Mouse (Mus musculus) liver, postnatal 0 days (tissue): ENCODE data around the gene Postn.

Experiments used
- CTCF ChIP-seq: sonication (generic); IDR thresholded peaks from 2 replicates; pipeline ENCODE4 v1.5.1; 2016; ENCODE audit warnings: antibody characterized with exemption, low read depth
- EP300 ChIP-seq: IDR thresholded peaks from 2 replicates; pipeline ENCODE4 v1.6.1; 2016; ENCODE audit warnings: antibody characterized with exemption, low read depth, mild to moderate bottlenecking

- TF ChIP-seq EP300 (no peak), CTCF (no peak)
Measured at GRCm38 (mm10) chr3:54377647-54378046, 16.7 kb downstream of the Postn start.
